Mouse (Mus musculus) lung, adult 2 months (tissue): ENCODE measurements around the gene Rab38.

ENCODE experiments used
- CTCF ChIP-seq: fragments of 200-500 bp; IDR thresholded peaks from 2 replicates; pipeline ENCODE4 v1.5.1; 2011; ENCODE audit warnings: mild to moderate bottlenecking, low read length, control low read depth; ENCODE audit not compliant: insufficient read depth
- POLR2A ChIP-seq: fragments of 200-500 bp; IDR thresholded peaks from 2 replicates; pipeline ENCODE4 v1.6.1; 2011; ENCODE audit warnings: low read depth, mild to moderate bottlenecking, control low read depth, low read length, borderline replicate concordance; ENCODE audit errors: extremely low read depth

DNA sequence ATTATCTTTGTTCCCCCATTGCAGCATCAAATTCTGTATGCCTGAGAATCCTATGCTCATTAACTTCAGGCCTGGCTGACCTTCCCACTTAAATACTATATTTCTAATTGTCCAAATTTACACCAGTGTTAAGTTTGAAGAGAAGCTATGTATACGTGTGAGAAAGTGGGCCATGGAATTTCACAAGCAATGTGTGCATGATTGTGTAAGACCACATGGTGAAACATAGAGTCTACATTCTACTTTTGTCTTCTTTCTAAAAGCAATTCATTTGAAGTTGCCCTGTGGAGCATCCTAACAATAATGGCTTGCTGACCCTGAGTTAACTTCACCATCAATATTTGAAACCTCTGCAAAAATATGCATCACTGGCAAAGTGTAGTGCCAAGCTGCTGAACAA lies 23.2 kb downstream of the Rab38 start:
- TF ChIP-seq POLR2A (no peak), CTCF (no peak)
